ENCODE assay signal across 22 mouse cellular contexts in the genomic region with DNA sequence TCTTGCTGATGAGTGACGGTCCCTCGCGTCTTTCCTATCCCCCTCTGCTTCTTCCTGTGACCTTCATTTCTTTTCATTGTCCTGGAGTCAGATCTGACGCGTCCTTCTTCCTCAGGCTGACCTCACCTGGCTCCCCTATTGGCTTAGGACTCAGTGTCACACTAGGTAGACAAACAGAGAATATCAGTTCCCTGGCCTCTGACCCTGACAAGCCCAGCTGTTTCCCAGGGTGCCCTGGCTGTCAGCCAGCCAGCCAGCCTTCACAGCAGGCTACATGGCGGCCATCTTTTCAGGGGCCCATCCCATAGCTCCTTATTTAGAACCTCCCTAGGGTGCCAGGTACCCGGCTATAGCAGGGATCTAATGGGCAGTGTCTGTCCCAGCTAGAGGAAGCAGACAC.
DNase-seq lines count a peak whose midpoint lies in the region; ATAC-seq and TF ChIP-seq lines count a peak whose summit lies in the region.
"Had no signal": no experiment of that assay in that cellular context is flagged by ENCODE, and none has a peak within 500 bp of the region (broad histone marks: within the 10 kb centered on the region; RNA-seq: fewer than 3 reads in every experiment).

No protein-coding gene starts in this region.

- H3K27me3 ChIP-seq in heart, embryonic 12.5 days (replicated peaks), result no peaks in the 10 kb centered on the region
- no peaks in the 10 kb centered on the region for H3K27me3 ChIP-seq in kidney, adult 2 months (replicated peaks; ENCODE audit: control insufficient read depth, insufficient read depth, low read length)
- H3K27me3 ChIP-seq in stomach, postnatal 0 days (ENCODE audit: control insufficient read depth, insufficient read depth, low read length), result no peaks in the 10 kb centered on the region
- H3K27me3 ChIP-seq in intestine, embryonic 15.5 days (replicated peaks), result no peaks in the 10 kb centered on the region

- no peak overlapping the region for H3K4me3 ChIP-seq in heart, embryonic 12.5 days
- no peak overlapping the region for H3K4me3 ChIP-seq in kidney, adult 2 months (ENCODE audit: insufficient read depth, low read depth, low read length)
- H3K4me3 ChIP-seq in stomach, postnatal 0 days (ENCODE audit: low read depth, low read length), result no peak overlapping the region
- H3K4me3 ChIP-seq in intestine, embryonic 15.5 days (replicated peaks), result no peak overlapping the region
- H3K4me3 ChIP-seq: left cerebral cortex, adult 2 months; midbrain, embryonic 12.5 days had no signal

- DNase-seq in adrenal gland, adult 2 months, result peak; percentile 24
- no peak for DNase-seq in adrenal gland, postnatal 25 days
- no peak for DNase-seq in heart, adult 8-10 months (ENCODE audit: low spot score)
- DNase-seq in kidney, postnatal 14 days, result peak; percentile 32
- DNase-seq in kidney, adult 2 months, result no peak
- DNase-seq in stomach, postnatal 0 days (ENCODE audit: low spot score), result peak; percentile 33
- DNase-seq: cerebellum, adult 9-11 months; gastrocnemius, postnatal 10 days; kidney, adult 11 months; layer of hippocampus, adult 9-11 months; left cerebral cortex, postnatal 4 days; lung, postnatal 10 days; retina, postnatal 1 day; right cerebral cortex, postnatal 4 days had no signal

- no peak for TF ChIP-seq EP300 in stomach, postnatal 0 days (optimal IDR thresholded peaks at IDR 0.05)

- ATAC-seq in heart, embryonic 12.5 days (ENCODE audit: insufficient number of reproducible peaks, low FRiP score), result no peak
- ATAC-seq in stomach, postnatal 0 days (ENCODE audit: low FRiP score, low TSS enrichment), result peak; percentile 49; the same call in 1 of the 2 replicates
- ATAC-seq in intestine, embryonic 15.5 days, result no peak
- ATAC-seq: activated CD4-positive, CD25-positive, alpha-beta regulatory T cell, adult 4 months; CD4-positive, CD25-positive, alpha-beta regulatory T cell, adult 4 months; forebrain, embryonic 14.5 days; hindbrain, postnatal 0 days had no signal

- no peaks in the 10 kb centered on the region for H3K9me3 ChIP-seq in heart, embryonic 12.5 days (replicated peaks)
- no peaks in the 10 kb centered on the region for H3K9me3 ChIP-seq in stomach, postnatal 0 days (ENCODE audit: control insufficient read depth, low read length)
- no peaks in the 10 kb centered on the region for H3K9me3 ChIP-seq in intestine, embryonic 15.5 days
- H3K9me3 ChIP-seq: midbrain, embryonic 12.5 days had no signal

- H3K27ac ChIP-seq in heart, embryonic 12.5 days (ENCODE audit: poor library complexity, severe bottlenecking), result peak overlapping the region; percentile 71
- no peak overlapping the region for H3K27ac ChIP-seq in kidney, adult 2 months (ENCODE audit: insufficient read depth, low read depth, low read length)
- no peak overlapping the region for H3K27ac ChIP-seq in stomach, postnatal 0 days (replicated peaks)
- no peak overlapping the region for H3K27ac ChIP-seq in intestine, embryonic 15.5 days
- H3K27ac ChIP-seq: hindbrain, postnatal 0 days; left cerebral cortex, adult 2 months; midbrain, embryonic 12.5 days had no signal

- H3K9ac ChIP-seq in heart, embryonic 12.5 days, result no peak overlapping the region
- no peak overlapping the region for H3K9ac ChIP-seq in stomach, postnatal 0 days (ENCODE audit: low read length)
- H3K9ac ChIP-seq in intestine, embryonic 15.5 days, result no peak overlapping the region
- H3K9ac ChIP-seq: midbrain, embryonic 12.5 days had no signal

- peaks cover 89% of the 10 kb centered on the region for H3K4me1 ChIP-seq in heart, embryonic 12.5 days (replicated peaks)
- no peaks in the 10 kb centered on the region for H3K4me1 ChIP-seq in kidney, adult 2 months (ENCODE audit: control insufficient read depth, insufficient read depth, low read length)
- no peaks in the 10 kb centered on the region for H3K4me1 ChIP-seq in stomach, postnatal 0 days (replicated peaks; ENCODE audit: control insufficient read depth, insufficient read depth)
- 0 out of 2 replicates have a peak, but pooled peaks cover 10% of the 10 kb centered on the region for H3K4me1 ChIP-seq in intestine, embryonic 15.5 days (replicated peaks)

- TF ChIP-seq POLR2A in kidney, adult 2 months (IDR thresholded peaks at IDR 0.05; ENCODE audit: low read depth, low read length), result no peak

- no peaks in the 10 kb centered on the region for H3K36me3 ChIP-seq in heart, embryonic 12.5 days
- H3K36me3 ChIP-seq in kidney, adult 2 months (ENCODE audit: control insufficient read depth, insufficient read depth, low read length), result no peaks in the 10 kb centered on the region
- H3K36me3 ChIP-seq in stomach, postnatal 0 days (ENCODE audit: control insufficient read depth, insufficient read depth, low read length), result no peaks in the 10 kb centered on the region
- H3K36me3 ChIP-seq in intestine, embryonic 15.5 days, result no peaks in the 10 kb centered on the region
- H3K36me3 ChIP-seq: midbrain, embryonic 12.5 days had no signal

- 57% methylated on average over 7 of the region's 7 CpGs for WGBS in heart, embryonic 12.5 days
- 67% methylated on average over 7 of the region's 7 CpGs for whole genome bisulfite sequencing in kidney, adult 2 months
- 56% methylated on average over 7 of the region's 7 CpGs for WGBS in stomach, postnatal 0 days
- WGBS in intestine, embryonic 15.5 days, result 66% methylated on average over 7 of the region's 7 CpGs

- no peak overlapping the region for H3K4me2 ChIP-seq in heart, embryonic 12.5 days
- no peak overlapping the region for H3K4me2 ChIP-seq in stomach, postnatal 0 days (replicated peaks; ENCODE audit: low read depth)
- no peak overlapping the region for H3K4me2 ChIP-seq in intestine, embryonic 15.5 days (replicated peaks)
- H3K4me2 ChIP-seq: midbrain, embryonic 12.5 days had no signal

- TF ChIP-seq CTCF in kidney, adult 2 months (conservative IDR thresholded peaks at IDR 0.05; ENCODE audit: insufficient read depth, insufficient read length, low read depth, low read length), result no peak
- TF ChIP-seq CTCF in stomach, postnatal 0 days (IDR thresholded peaks at IDR 0.05; ENCODE audit: low read depth), result no peak

Comparison
In these comparisons a context has a peak if more than half of its experiments do, and no peak if none do; other contexts are left out.
1. DNase-seq: peak in adrenal gland, adult 2 months (single experiment), kidney, postnatal 14 days (single experiment) and stomach, postnatal 0 days (single experiment); none in adrenal gland, postnatal 25 days (single experiment), heart, adult 8-10 months (single experiment) and kidney, adult 2 months (single experiment).